Mouse (Mus musculus): Measurements from ENCODE around the gene Irgm1. TPM values are rescaled to one million over a fixed set of nuclear protein-coding genes. Genes with fewer than 3 reads are reported as not detected.

The Irgm1 gene
- total RNA-seq, 1 experiment: 5.7 TPM

- Histone ChIP-seq H3K4me1 (ENCODE audit: control insufficient read depth in 2 of 2, insufficient read depth in 2 of 2, low read length in 2 of 2, poor library complexity in 1 of 2) (peaks cover 0 to 9% of the 10 kb centered on the region in 2 experiments; a peak in 2 of 4 replicates), H3K36me3 (ENCODE audit: control insufficient read depth, insufficient read depth, low read length, poor library complexity, severe bottlenecking) (no peaks in the 10 kb centered on the region), H3K9me3 (ENCODE audit: control insufficient read depth, insufficient read depth, low read depth, low read length) (no peaks in the 10 kb centered on the region), H3K27ac (ENCODE audit: insufficient read depth, low read depth, low read length, poor library complexity, severe bottlenecking) (no peak overlapping the region), H3K4me3 (ENCODE audit: insufficient read depth in 1 of 2, low read depth in 1 of 2, low read length in 2 of 2, poor library complexity in 1 of 2, severe bottlenecking in 1 of 2) (peak overlapping the region in 1 of 2 experiments; percentile 72; a peak in 3 of 4 replicates), H3K9ac (ENCODE audit: insufficient read depth, low read depth, low read length, poor library complexity, severe bottlenecking) (no peak overlapping the region)
- TF ChIP-seq ZC3H11A (IDR thresholded peaks at IDR 0.05; ENCODE audit: borderline replicate concordance, low read depth, low read length) (no peak), CHD2 (IDR thresholded peaks at IDR 0.05; ENCODE audit: low read depth, low read length) (no peak), HCFC1 (IDR thresholded peaks at IDR 0.05; ENCODE audit: borderline replicate concordance, insufficient read depth, low read length) (no peak), MAFK (IDR thresholded peaks at IDR 0.05; ENCODE audit: insufficient read depth, low read depth, low read length) (no peak), ZNF384 (IDR thresholded peaks at IDR 0.05; ENCODE audit: low read depth, low read length) (no peak)
- no peak for DNase-seq (ENCODE audit: low read depth, low spot score)
- in situ Hi-C loops (cut with MboI; ENCODE audit: low sequenced_read_pairs in 2 of 2, unreplicated experiment in 2 of 2): no loop called here
Measured at GRCm38 (mm10) chr11:48833078-48833730, 38.3 kb downstream of the Irgm1 start.

GRCm38 (mm10) chr11:48831273-48831672 lies 40.2 kb downstream of the Irgm1 start:
- Histone ChIP-seq H3K4me1 (ENCODE audit: control insufficient read depth in 2 of 2, insufficient read depth in 2 of 2, low read length in 2 of 2, poor library complexity in 1 of 2) (peaks cover 0 to 8% of the 10 kb centered on the region in 2 experiments; a peak in 2 of 4 replicates), H3K27ac (ENCODE audit: insufficient read depth, low read depth, low read length, poor library complexity, severe bottlenecking) (no peak overlapping the region), H3K36me3 (ENCODE audit: control insufficient read depth, insufficient read depth, low read length, poor library complexity, severe bottlenecking) (no peaks in the 10 kb centered on the region), H3K9ac (ENCODE audit: insufficient read depth, low read depth, low read length, poor library complexity, severe bottlenecking) (no peak overlapping the region), H3K4me3 (ENCODE audit: insufficient read depth in 1 of 2, low read depth in 1 of 2, low read length in 2 of 2, poor library complexity in 1 of 2, severe bottlenecking in 1 of 2) (no peak overlapping the region), H3K9me3 (ENCODE audit: control insufficient read depth, insufficient read depth, low read depth, low read length) (no peaks in the 10 kb centered on the region)
- DNase-seq (ENCODE audit: low read depth, low spot score): no peak
- in situ Hi-C loops (cut with MboI; ENCODE audit: low sequenced_read_pairs in 2 of 2, unreplicated experiment in 2 of 2): no loop called here
- TF ChIP-seq ZC3H11A (IDR thresholded peaks at IDR 0.05; ENCODE audit: borderline replicate concordance, low read depth, low read length) (no peak), MAFK (IDR thresholded peaks at IDR 0.05; ENCODE audit: insufficient read depth, low read depth, low read length) (no peak), HCFC1 (IDR thresholded peaks at IDR 0.05; ENCODE audit: borderline replicate concordance, insufficient read depth, low read length) (no peak), CHD2 (IDR thresholded peaks at IDR 0.05; ENCODE audit: low read depth, low read length) (no peak), ZNF384 (IDR thresholded peaks at IDR 0.05; ENCODE audit: low read depth, low read length) (no peak)

GRCm38 (mm10) chr11:48830279-48830678 lies 41.2 kb downstream of the Irgm1 start:
- H3K9me3 ChIP-seq (ENCODE audit: control insufficient read depth, insufficient read depth, low read depth, low read length): no peaks in the 10 kb centered on the region
- H3K4me1 ChIP-seq (ENCODE audit: control insufficient read depth in 2 of 2, insufficient read depth in 2 of 2, low read length in 2 of 2, poor library complexity in 1 of 2): peaks cover 0 to 2% of the 10 kb centered on the region in 2 experiments; a peak in 2 of 4 replicates
- H3K27ac ChIP-seq (ENCODE audit: insufficient read depth, low read depth, low read length, poor library complexity, severe bottlenecking): no peak overlapping the region
- H3K36me3 ChIP-seq (ENCODE audit: control insufficient read depth, insufficient read depth, low read length, poor library complexity, severe bottlenecking): no peaks in the 10 kb centered on the region
- no peak overlapping the region for H3K4me3 ChIP-seq (ENCODE audit: insufficient read depth in 1 of 2, low read depth in 1 of 2, low read length in 2 of 2, poor library complexity in 1 of 2, severe bottlenecking in 1 of 2)
- no peak for TF ChIP-seq ZC3H11A (IDR thresholded peaks at IDR 0.05; ENCODE audit: borderline replicate concordance, low read depth, low read length)
- no peak for TF ChIP-seq MAFK (IDR thresholded peaks at IDR 0.05; ENCODE audit: insufficient read depth, low read depth, low read length)
- no peak for TF ChIP-seq HCFC1 (IDR thresholded peaks at IDR 0.05; ENCODE audit: borderline replicate concordance, insufficient read depth, low read length)
- TF ChIP-seq CHD2 (IDR thresholded peaks at IDR 0.05; ENCODE audit: low read depth, low read length): no peak
- no peak for TF ChIP-seq ZNF384 (IDR thresholded peaks at IDR 0.05; ENCODE audit: low read depth, low read length)
- in situ Hi-C loops (cut with MboI; ENCODE audit: low sequenced_read_pairs in 2 of 2, unreplicated experiment in 2 of 2): no loop called here
- no peak overlapping the region for H3K9ac ChIP-seq (ENCODE audit: insufficient read depth, low read depth, low read length, poor library complexity, severe bottlenecking)
- no peak for DNase-seq (ENCODE audit: low read depth, low spot score)

- TF ChIP-seq HCFC1 (IDR thresholded peaks at IDR 0.05; ENCODE audit: borderline replicate concordance, insufficient read depth, low read length): no peak
- TF ChIP-seq ZNF384 (IDR thresholded peaks at IDR 0.05; ENCODE audit: low read depth, low read length): no peak
- no peak for TF ChIP-seq CHD2 (IDR thresholded peaks at IDR 0.05; ENCODE audit: low read depth, low read length)
- TF ChIP-seq ZC3H11A (IDR thresholded peaks at IDR 0.05; ENCODE audit: borderline replicate concordance, low read depth, low read length): no peak
- no peak for TF ChIP-seq MAFK (IDR thresholded peaks at IDR 0.05; ENCODE audit: insufficient read depth, low read depth, low read length)
- Histone ChIP-seq H3K9me3 (ENCODE audit: control insufficient read depth, insufficient read depth, low read depth, low read length) (no peaks in the 10 kb centered on the region), H3K4me3 (ENCODE audit: insufficient read depth in 1 of 2, low read depth in 1 of 2, low read length in 2 of 2, poor library complexity in 1 of 2, severe bottlenecking in 1 of 2) (no peak overlapping the region), H3K36me3 (ENCODE audit: control insufficient read depth, insufficient read depth, low read length, poor library complexity, severe bottlenecking) (no peaks in the 10 kb centered on the region), H3K4me1 (ENCODE audit: control insufficient read depth in 2 of 2, insufficient read depth in 2 of 2, low read length in 2 of 2, poor library complexity in 1 of 2) (peaks cover 0 to 2% of the 10 kb centered on the region in 2 experiments; a peak in 1 of 4 replicates), H3K27ac (ENCODE audit: insufficient read depth, low read depth, low read length, poor library complexity, severe bottlenecking) (no peak overlapping the region; the same call in 1 of the 2 replicates), H3K9ac (ENCODE audit: insufficient read depth, low read depth, low read length, poor library complexity, severe bottlenecking) (no peak overlapping the region)
- DNase-seq (ENCODE audit: low read depth, low spot score): no peak
- in situ Hi-C loops (cut with MboI; ENCODE audit: low sequenced_read_pairs in 2 of 2, unreplicated experiment in 2 of 2): no loop called here
Measured at GRCm38 (mm10) chr11:48827926-48828325, 43.6 kb downstream of the Irgm1 start.
